Mouse (Mus musculus) small intestine, adult 2 months (tissue): ENCODE measurements at regions not wholly inside any gene's neighbourhood (a gene's known extent, or its start where the extent isn't known, plus 50 kb on each side); places are given as distances from the start of the nearest gene placed in this dataset.

ENCODE experiments used
- CTCF ChIP-seq: fragments of 200-500 bp; IDR thresholded peaks from 2 replicates; pipeline ENCODE4 v1.5.1; 2012; ENCODE audit warnings: low read depth, mild to moderate bottlenecking, control low read depth, inconsistent platforms, low read length, moderate library complexity, mixed read lengths; ENCODE audit not compliant: insufficient replicate concordance, insufficient read length; ENCODE audit errors: extremely low read depth
- POLR2A ChIP-seq: fragments of 200-500 bp; IDR thresholded peaks from 2 replicates; pipeline ENCODE4 v1.6.1; 2012; ENCODE audit warnings: low read depth, mild to moderate bottlenecking, control low read depth, inconsistent platforms, low read length, moderate library complexity

- TF ChIP-seq POLR2A, result no peak
- TF ChIP-seq CTCF, result no peak
Observed at GRCm38 (mm10) chr5:133653431-133653830, 446.1 kb upstream of the Castor2 start.
